Mouse (Mus musculus) embryonic facial prominence, embryonic 11.5 days (tissue): Measurements from ENCODE around the gene Fmod. TPM values are rescaled to one million over a fixed set of nuclear protein-coding genes. Genes with fewer than 3 reads are reported as not detected.

Experiments
- ATAC-seq: fragments of 200-750 bp; cut with Nextera tagmentation; replicated peaks from 2 replicates; pipeline ENCODE4 v1.8.0; 2017; ENCODE audit warnings: low read depth; ENCODE audit not compliant: insufficient number of reproducible peaks, low FRiP score, low TSS enrichment
- DNase-seq: peaks from one replicate; pipeline ENCODE4 v3.0.0-alpha.2; 2015; ENCODE audit warnings: low spot score
- H3K27ac ChIP-seq: fragments of 300-500 bp; sonication (generic); replicated peaks from 2 replicates; pipeline ENCODE4 v1.5.1; 2014; ENCODE audit warnings: mild to moderate bottlenecking, low read depth, low read length, control low read depth
- H3K27me3 ChIP-seq: fragments of 300-500 bp; sonication (generic); 2 replicates; pipeline ENCODE4 v1.6.1; 2014; ENCODE audit warnings: mild to moderate bottlenecking, low read length, moderate library complexity, mixed read lengths; ENCODE audit not compliant: control insufficient read depth, insufficient read depth
- H3K36me3 ChIP-seq: fragments of 300-500 bp; sonication (generic); replicated peaks from 2 replicates; pipeline ENCODE4 v1.6.1; 2014; ENCODE audit warnings: low read depth, mild to moderate bottlenecking, low read length, moderate library complexity, mixed read lengths; ENCODE audit not compliant: control insufficient read depth, insufficient read depth
- H3K4me1 ChIP-seq: fragments of 300-500 bp; sonication (generic); 2 replicates; pipeline ENCODE4 v1.6.1; 2014; ENCODE audit warnings: low read length, mixed read lengths; ENCODE audit not compliant: control insufficient read depth, insufficient read depth
- H3K4me2 ChIP-seq: fragments of 300-500 bp; sonication (generic); 2 replicates; pipeline ENCODE4 v1.6.1; 2014; ENCODE audit warnings: low read depth, mild to moderate bottlenecking, control low read depth, low read length, moderate library complexity
- H3K4me3 ChIP-seq: fragments of 300-500 bp; sonication (generic); 2 replicates; pipeline ENCODE4 v1.5.1; 2014; ENCODE audit warnings: low read depth, low read length, control low read depth
- H3K9ac ChIP-seq: fragments of 300-500 bp; sonication (generic); replicated peaks from 2 replicates; pipeline ENCODE4 v1.6.1; 2014; ENCODE audit warnings: mild to moderate bottlenecking, control low read depth, low read length
- H3K9me3 ChIP-seq: fragments of 300-500 bp; sonication (generic); replicated peaks from 2 replicates; pipeline ENCODE4 v1.6.1; 2016; ENCODE audit warnings: mild to moderate bottlenecking, low read length, inconsistent platforms, mixed read lengths; ENCODE audit not compliant: control insufficient read depth
- WGBS: fragments of 180-500 bp; shearing (Covaris S2); extraction: QIAGEN DNeasy Blood & Tissue Kit; methylation state at CpG from one replicate; pipeline ENCODE4 v1.1.7; 2014; 5-methylcytosine and 5-hydroxymethylcytosine counted together
- polyA plus RNA-seq: library from polyadenylated mRNA; unstranded; fragments of >200 nt; fragmentation: Nextera tagmentation; extraction: Ambion mirVana; gene quantifications from 2 replicates; pipeline ENCODE4 v1.2.1, GENCODE M21; 2014

Fmod gene
- polyA plus RNA-seq, 1 experiment from 2014 or later = 2.4 TPM

DNA sequence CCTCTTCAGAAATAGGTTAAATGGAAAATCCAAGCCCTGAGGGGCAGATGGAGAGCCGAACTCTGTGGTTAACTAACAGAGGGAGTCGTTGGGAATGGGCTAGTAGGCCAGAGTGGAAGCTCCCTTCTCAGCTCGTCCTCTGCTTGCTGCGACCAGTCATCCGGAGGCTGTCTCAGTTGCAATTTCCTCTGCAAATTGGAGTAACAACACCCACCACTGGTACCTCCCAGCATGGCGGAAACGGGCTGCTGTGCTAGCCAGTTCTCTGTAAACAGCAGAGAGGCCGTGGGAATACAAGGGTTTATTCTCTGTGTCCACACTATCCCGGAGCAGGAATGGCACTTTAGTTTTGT is 26.7 kb downstream of the Fmod start:
- H3K4me1 ChIP-seq = peaks cover 24% of the 10 kb centered on the region
- peak overlapping the region; percentile 93 for H3K27ac ChIP-seq
- 12% methylated on average over 9 of the region's 9 CpGs for WGBS
- H3K27me3 ChIP-seq = no peaks in the 10 kb centered on the region
- no peaks in the 10 kb centered on the region for H3K9me3 ChIP-seq
- peak overlapping the region; percentile 38 for H3K4me2 ChIP-seq
- ATAC-seq (no peak; the same call in 1 of the 2 replicates), DNase-seq (no peak)
- peak overlapping the region; percentile 65 for H3K9ac ChIP-seq
- no peaks in the 10 kb centered on the region for H3K36me3 ChIP-seq
- H3K4me3 ChIP-seq = no peak overlapping the region

DNA sequence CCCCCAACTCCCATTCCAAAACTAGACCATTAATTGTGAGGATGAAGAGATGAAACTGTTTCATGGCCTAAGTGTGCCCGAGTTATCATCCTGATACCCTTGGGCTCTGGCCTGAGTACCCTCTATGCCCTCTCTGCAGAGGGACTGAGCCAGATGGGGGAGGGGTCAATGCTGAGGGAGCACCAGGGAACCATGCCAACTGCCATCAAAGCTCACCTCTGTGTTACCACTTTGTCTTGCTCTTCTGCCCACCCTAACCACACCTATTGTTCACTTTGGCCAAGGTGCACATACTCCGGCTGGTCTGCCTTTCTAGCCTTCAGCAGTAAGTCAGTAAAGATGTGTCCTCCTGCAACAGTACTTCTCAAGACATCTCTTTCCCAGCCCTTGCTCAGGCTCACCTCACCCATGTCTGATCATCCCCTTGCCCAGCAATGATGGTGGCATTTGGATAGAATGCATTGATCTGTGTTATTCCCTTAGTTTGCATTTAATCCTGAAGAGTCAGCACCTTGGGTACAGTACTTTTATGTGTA is 27.3 kb downstream of the Fmod start:
- no peak overlapping the region for H3K4me3 ChIP-seq
- 78% methylated on average over 2 of the region's 2 CpGs for WGBS
- no peaks in the 10 kb centered on the region for H3K27me3 ChIP-seq
- H3K36me3 ChIP-seq = no peaks in the 10 kb centered on the region
- H3K4me1 ChIP-seq = peaks cover 24% of the 10 kb centered on the region
- H3K9ac ChIP-seq = no peak overlapping the region
- H3K9me3 ChIP-seq = no peaks in the 10 kb centered on the region
- no peak for ATAC-seq
- H3K27ac ChIP-seq = peak overlapping the region; percentile 93
- no peak for DNase-seq
- no peak overlapping the region for H3K4me2 ChIP-seq

GRCm38 (mm10) chr1:134065241-134065809 is 28.3 kb downstream of the Fmod start:
- no peaks in the 10 kb centered on the region for H3K9me3 ChIP-seq
- H3K9ac ChIP-seq = no peak overlapping the region
- ATAC-seq (no peak), DNase-seq (no peak)
- WGBS = 49% methylated on average over 4 of the region's 4 CpGs
- no peak overlapping the region for H3K4me3 ChIP-seq
- H3K4me2 ChIP-seq = no peak overlapping the region
- H3K4me1 ChIP-seq = peaks cover 24% of the 10 kb centered on the region
- no peaks in the 10 kb centered on the region for H3K36me3 ChIP-seq
- H3K27ac ChIP-seq = peak overlapping the region; percentile 93; the same call in 1 of the 2 replicates
- H3K27me3 ChIP-seq = no peaks in the 10 kb centered on the region

- no peak for DNase-seq
- Histone ChIP-seq H3K4me1 (peaks cover 24% of the 10 kb centered on the region), H3K9ac (no peak overlapping the region), H3K27ac (no peak overlapping the region), H3K9me3 (no peaks in the 10 kb centered on the region), H3K27me3 (no peaks in the 10 kb centered on the region), H3K4me3 (no peak overlapping the region), H3K4me2 (no peak overlapping the region; the same call in 1 of the 2 replicates), H3K36me3 (no peaks in the 10 kb centered on the region)
- WGBS = 54% methylated on average over 3 of the region's 3 CpGs
- no peak for ATAC-seq
Measured at GRCm38 (mm10) chr1:134066554-134066953, 29.5 kb downstream of the Fmod start.

- ATAC-seq = peak; percentile 21
- no peak overlapping the region; the same call in 1 of the 2 replicates for H3K4me2 ChIP-seq
- peak; percentile 67 for DNase-seq
Measured at GRCm38 (mm10) chr1:134067143-134067619, 30.1 kb downstream of the Fmod start.

GRCm38 (mm10) chr1:134070099-134070669 is 33.1 kb downstream of the Fmod start:
- no peaks in the 10 kb centered on the region; the same call in 1 of the 2 replicates for H3K4me1 ChIP-seq
- H3K9me3 ChIP-seq = no peaks in the 10 kb centered on the region
- H3K4me3 ChIP-seq = no peak overlapping the region
- no peaks in the 10 kb centered on the region for H3K36me3 ChIP-seq
- no peak overlapping the region for H3K9ac ChIP-seq
- DNase-seq (no peak), ATAC-seq (no peak)
- no peak overlapping the region for H3K27ac ChIP-seq
- no peak overlapping the region for H3K4me2 ChIP-seq
- WGBS = 72% methylated on average over 8 of the region's 8 CpGs
- no peaks in the 10 kb centered on the region for H3K27me3 ChIP-seq

More at GRCm38 (mm10) chr1:134067143-134067619, 30.1 kb downstream of the Fmod start:
- WGBS = 10% methylated on average over 8 of the region's 8 CpGs
- Histone ChIP-seq H3K4me1 (peaks cover 24% of the 10 kb centered on the region), H3K4me3 (no peak overlapping the region), H3K36me3 (no peaks in the 10 kb centered on the region), H3K27ac (no peak overlapping the region), H3K9ac (no peak overlapping the region), H3K27me3 (no peaks in the 10 kb centered on the region), H3K9me3 (no peaks in the 10 kb centered on the region)

DNA sequence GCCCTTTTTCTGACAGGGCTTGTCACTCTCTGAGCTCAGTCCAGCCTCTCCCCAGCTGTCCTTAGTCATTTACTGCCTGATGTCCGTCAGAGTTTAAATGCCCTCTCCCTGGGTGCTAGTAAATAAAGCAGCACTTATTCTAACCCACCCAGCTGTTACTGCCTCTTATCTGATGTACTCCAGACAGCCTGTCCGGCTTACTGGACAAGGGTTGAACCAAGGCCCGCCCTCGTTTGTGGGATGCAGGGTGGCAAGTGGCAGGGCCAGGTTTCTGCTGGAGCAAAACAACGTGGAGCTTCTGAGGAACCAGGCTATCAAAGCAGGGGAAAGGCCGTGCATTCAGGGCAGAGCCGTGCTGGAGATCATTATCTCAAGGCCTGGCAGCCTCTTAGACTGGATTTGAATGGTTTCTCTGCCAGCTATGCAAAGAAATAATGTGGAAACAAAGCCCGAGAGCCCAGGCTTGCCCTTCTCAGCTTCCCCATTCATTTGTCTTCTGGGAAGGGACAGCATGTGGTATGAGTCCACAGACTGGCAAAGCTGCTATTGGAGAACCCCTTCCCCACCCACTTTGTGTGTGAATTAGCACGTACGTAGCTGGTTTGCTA is 34.5 kb downstream of the Fmod start:
- Histone ChIP-seq H3K4me3 (no peak overlapping the region), H3K4me2 (no peak overlapping the region), H3K27me3 (no peaks in the 10 kb centered on the region), H3K4me1 (no peaks in the 10 kb centered on the region; the same call in 1 of the 2 replicates), H3K36me3 (no peaks in the 10 kb centered on the region; the same call in 1 of the 2 replicates), H3K9me3 (no peaks in the 10 kb centered on the region), H3K27ac (0 out of 2 replicates have a peak overlapping the region, but pooled peaks have one; percentile 20), H3K9ac (no peak overlapping the region; the same call in 1 of the 2 replicates)
- WGBS = 50% methylated on average over 10 of the region's 10 CpGs
- DNase-seq (no peak), ATAC-seq (no peak)
